Mouse (Mus musculus): Measurements from ENCODE around the gene Gnaq. TPM values are rescaled to one million over a fixed set of nuclear protein-coding genes. Genes with fewer than 3 reads are reported as not detected.
"Not testable (repeated sequence)": the region's sequence is repeated elsewhere in the genome, so short reads cannot be mapped to it uniquely, and the experiment has no call there.

The Gnaq gene
- total RNA-seq, 2 experiments from 2014 or later = 14.3 to 23.8 TPM

GRCm38 (mm10) chr19:16255294-16255693, 122.7 kb downstream of the Gnaq start:
- ATAC-seq (replicated peaks; ENCODE audit: poor library complexity) = no peak

- no peak for ATAC-seq (replicated peaks; ENCODE audit: poor library complexity)
Observed at GRCm38 (mm10) chr19:16258766-16259355, 126.2 kb downstream of the Gnaq start.

- peak; percentile 21; the same call in 1 of the 2 replicates for ATAC-seq (replicated peaks; ENCODE audit: poor library complexity)
Observed at GRCm38 (mm10) chr19:16259786-16260434, 127.3 kb downstream of the Gnaq start.

GRCm38 (mm10) chr19:16260435-16260832, 127.8 kb downstream of the Gnaq start:
- peak; percentile 69 for ATAC-seq (replicated peaks; ENCODE audit: poor library complexity)

GRCm38 (mm10) chr19:16260973-16261372, 128.3 kb downstream of the Gnaq start:
- ATAC-seq (replicated peaks; ENCODE audit: poor library complexity) = peak; percentile 76

GRCm38 (mm10) chr19:16261631-16262030, 129.0 kb downstream of the Gnaq start:
- no peak for ATAC-seq (replicated peaks; ENCODE audit: poor library complexity)

GRCm38 (mm10) chr19:16262340-16262739, 129.7 kb downstream of the Gnaq start:
- no peak for ATAC-seq (replicated peaks; ENCODE audit: poor library complexity)

- not testable (repeated sequence) for ATAC-seq (replicated peaks; ENCODE audit: poor library complexity)
Observed at GRCm38 (mm10) chr19:16267362-16267761, 134.7 kb downstream of the Gnaq start.

GRCm38 (mm10) chr19:16270236-16270635, 137.6 kb downstream of the Gnaq start:
- ATAC-seq (replicated peaks; ENCODE audit: poor library complexity) = no peak

- peak; percentile 21; the same call in 1 of the 2 replicates for ATAC-seq (replicated peaks; ENCODE audit: poor library complexity)
Observed at GRCm38 (mm10) chr19:16271002-16271401, 138.4 kb downstream of the Gnaq start.

GRCm38 (mm10) chr19:16273021-16273420, 140.4 kb downstream of the Gnaq start:
- ATAC-seq (replicated peaks; ENCODE audit: poor library complexity) = peak; percentile 23

GRCm38 (mm10) chr19:16280231-16280630, 147.6 kb downstream of the Gnaq start:
- ATAC-seq (replicated peaks; ENCODE audit: poor library complexity) = no peak

- ATAC-seq (replicated peaks; ENCODE audit: poor library complexity) = no peak
Observed at GRCm38 (mm10) chr19:16285051-16286028, 152.7 kb downstream of the Gnaq start.

- peak; percentile 58 for ATAC-seq (replicated peaks; ENCODE audit: poor library complexity)
Observed at GRCm38 (mm10) chr19:16286451-16287175, 154.0 kb downstream of the Gnaq start.

- ATAC-seq (replicated peaks; ENCODE audit: poor library complexity) = no peak
Observed at GRCm38 (mm10) chr19:16287307-16287706, 154.7 kb downstream of the Gnaq start.

- ATAC-seq (replicated peaks; ENCODE audit: poor library complexity) = no peak
Observed at GRCm38 (mm10) chr19:16287971-16288370, 155.3 kb downstream of the Gnaq start.

- peak; percentile 77 for ATAC-seq (replicated peaks; ENCODE audit: poor library complexity)
Observed at GRCm38 (mm10) chr19:16291088-16291487, 158.5 kb downstream of the Gnaq start.

- no peak for ATAC-seq (replicated peaks; ENCODE audit: poor library complexity)
Observed at GRCm38 (mm10) chr19:16292056-16292608, 159.5 kb downstream of the Gnaq start.

GRCm38 (mm10) chr19:16292978-16293377, 160.3 kb downstream of the Gnaq start:
- ATAC-seq (replicated peaks; ENCODE audit: poor library complexity) = no peak

- peak; percentile 85 for ATAC-seq (replicated peaks; ENCODE audit: poor library complexity)
Observed at GRCm38 (mm10) chr19:16300413-16300812, 167.8 kb downstream of the Gnaq start.

All from megakaryocyte progenitor cell, adult 5-6 weeks (primary cell).